Mouse (Mus musculus): ENCODE data around the gene Apaf1. TPM values are rescaled to one million over a fixed set of nuclear protein-coding genes. Genes with fewer than 3 reads are reported as not detected.

The Apaf1 gene
- total and polyA plus RNA-seq, 3 experiments, result 16.0 to 27.3 (median 22.1) TPM

GRCm38 (mm10) chr10:91101936-91102335 lies 19.4 kb upstream of the Apaf1 start:
- no peak overlapping the region for H3K4me3 ChIP-seq (replicated peaks in 1 of 3; ENCODE audit: low read depth in 2 of 3, low read length in 2 of 3, poor library complexity in 1 of 3)
- H3K36me3 ChIP-seq (replicated peaks in 1 of 2; ENCODE audit: control insufficient read depth in 1 of 2, insufficient read depth in 1 of 2, low read length in 1 of 2), result no peaks in the 10 kb centered on the region
- TF ChIP-seq IRF4 (IDR thresholded peaks at IDR 0.05; ENCODE audit: low read depth, low read length), result no peak
- dilution Hi-C loops (cut with MboI; ENCODE audit: extremely low pct_ligation_motif_present, extremely low pct_unique_long_range_greater_than_20kb, low sequenced_read_pairs) (no loop called here), in situ Hi-C loops (cut with MboI; ENCODE audit: low pct_ligation_motif_present, low pct_unique_long_range_greater_than_20kb, low sequenced_read_pairs) (no loop called here)
- no peaks in the 10 kb centered on the region for H3K4me1 ChIP-seq (ENCODE audit: control insufficient read depth in 1 of 2, insufficient read depth in 2 of 2)
- H3K9me3 ChIP-seq (replicated peaks; ENCODE audit: low read length), result no peaks in the 10 kb centered on the region
- no peaks in the 10 kb centered on the region for H3K79me2 ChIP-seq (replicated peaks; ENCODE audit: control insufficient read depth, extremely low read depth, insufficient read depth, poor library complexity, severe bottlenecking)
- no peaks in the 10 kb centered on the region for H3K27me3 ChIP-seq (replicated peaks)
- no peak overlapping the region for H3K27ac ChIP-seq (ENCODE audit: insufficient read depth, low read depth)
- no peak overlapping the region for H3K4me2 ChIP-seq (ENCODE audit: insufficient read depth, low read depth, poor library complexity, severe bottlenecking)
- no peak overlapping the region for H3K9ac ChIP-seq (ENCODE audit: insufficient read depth, low read depth)
- no peak for DNase-seq (ENCODE audit: extremely low read depth)

- H3K9ac ChIP-seq (ENCODE audit: insufficient read depth, low read depth), result no peak overlapping the region
- H3K79me2 ChIP-seq (replicated peaks; ENCODE audit: control insufficient read depth, extremely low read depth, insufficient read depth, poor library complexity, severe bottlenecking), result no peaks in the 10 kb centered on the region
- H3K4me2 ChIP-seq (ENCODE audit: insufficient read depth, low read depth, poor library complexity, severe bottlenecking), result no peak overlapping the region
- TF ChIP-seq ZKSCAN1 (IDR thresholded peaks at IDR 0.05; ENCODE audit: borderline replicate concordance, low read depth, low read length) (no peak), CHD2 (IDR thresholded peaks at IDR 0.05; ENCODE audit: low read length) (no peak), EP300 (IDR thresholded peaks at IDR 0.05; ENCODE audit: low read length) (no peak), MAX (IDR thresholded peaks at IDR 0.05; ENCODE audit: low read length) (no peak), ZMIZ1 (IDR thresholded peaks at IDR 0.05; ENCODE audit: low read depth, low read length) (no peak), POLR2AphosphoS2 (IDR thresholded peaks at IDR 0.05; ENCODE audit: low read depth, low read length) (no peak), USF1 (IDR thresholded peaks at IDR 0.05; ENCODE audit: low read depth, low read length) (no peak), JUN (IDR thresholded peaks at IDR 0.05; ENCODE audit: insufficient read depth, low read depth, low read length) (no peak), NELFE (IDR thresholded peaks at IDR 0.05; ENCODE audit: low read depth, low read length) (no peak), ZC3H11A (IDR thresholded peaks at IDR 0.05; ENCODE audit: low read depth, low read length) (no peak), HCFC1 (IDR thresholded peaks at IDR 0.05; ENCODE audit: low read depth, low read length) (no peak), MEF2A (IDR thresholded peaks at IDR 0.05; ENCODE audit: borderline replicate concordance, low read depth, low read length) (no peak), TCF12 (IDR thresholded peaks at IDR 0.05; ENCODE audit: low read depth, low read length) (no peak), UBTF (IDR thresholded peaks at IDR 0.05; ENCODE audit: low read depth, low read length) (no peak), KAT2A (IDR thresholded peaks at IDR 0.05; ENCODE audit: insufficient replicate concordance, low read length) (no peak), POLR2A (IDR thresholded peaks at IDR 0.05; ENCODE audit: low read depth, low read length) (no peak), SMC3 (IDR thresholded peaks at IDR 0.05; ENCODE audit: low read depth, low read length) (no peak), ELF1 (IDR thresholded peaks at IDR 0.05; ENCODE audit: low read depth, low read length) (no peak), JUND (conservative IDR thresholded peaks at IDR 0.05; ENCODE audit: low read depth, low read length) (no peak)
- no peaks in the 10 kb centered on the region for H3K9me3 ChIP-seq (replicated peaks; ENCODE audit: low read length)
- dilution Hi-C loops (cut with MboI; ENCODE audit: extremely low pct_ligation_motif_present, extremely low pct_unique_long_range_greater_than_20kb, low sequenced_read_pairs), result no loop called here
- no peak for DNase-seq (ENCODE audit: extremely low read depth)
- H3K27ac ChIP-seq (ENCODE audit: insufficient read depth, low read depth), result no peak overlapping the region
- H3K4me1 ChIP-seq (ENCODE audit: control insufficient read depth in 1 of 2, insufficient read depth in 2 of 2), result no peaks in the 10 kb centered on the region
- in situ Hi-C loops (cut with MboI; ENCODE audit: low pct_ligation_motif_present, low pct_unique_long_range_greater_than_20kb, low sequenced_read_pairs), result no loop called here
- H3K27me3 ChIP-seq (replicated peaks), result no peaks in the 10 kb centered on the region
- no peaks in the 10 kb centered on the region for H3K36me3 ChIP-seq (replicated peaks in 1 of 2; ENCODE audit: control insufficient read depth in 1 of 2, insufficient read depth in 1 of 2, low read length in 1 of 2)
- no peak overlapping the region for H3K4me3 ChIP-seq (replicated peaks in 1 of 3; ENCODE audit: low read depth in 2 of 3, low read length in 2 of 3, poor library complexity in 1 of 3)
Observed at GRCm38 (mm10) chr10:91100101-91100500, 17.5 kb upstream of the Apaf1 start.
